8 mouse cellular contexts compared by ENCODE assay signal in genomic region chr9:46119943-46120441, GRCm38 (mm10).
DNase-seq lines count a peak whose midpoint lies in the region; ATAC-seq and TF ChIP-seq lines count a peak whose summit lies in the region.

No protein-coding gene starts in this region.

- H3K36me3 ChIP-seq in embryonic facial prominence, embryonic 14.5 days (ENCODE audit: control insufficient read depth, insufficient read depth, low read length): peaks cover 8% of the 10 kb centered on the region; the same call in 1 of the 2 replicates
- 0 out of 2 replicates have a peak, but pooled peaks cover 3% of the 10 kb centered on the region for H3K36me3 ChIP-seq in heart, embryonic 11.5 days (ENCODE audit: control insufficient read depth, insufficient read depth, low read length)
- H3K36me3 ChIP-seq in kidney, embryonic 14.5 days (ENCODE audit: control insufficient read depth, insufficient read depth, low read length): no peaks in the 10 kb centered on the region
- peaks cover 15% of the 10 kb centered on the region for H3K36me3 ChIP-seq in liver, embryonic 12.5 days
- H3K36me3 ChIP-seq in myocyte (ENCODE audit: control insufficient read depth, insufficient read depth): no peaks in the 10 kb centered on the region

- H3K4me1 ChIP-seq in embryonic facial prominence, embryonic 14.5 days (ENCODE audit: control insufficient read depth, insufficient read depth, low read length): peaks cover 14% of the 10 kb centered on the region
- peaks cover 25% of the 10 kb centered on the region for H3K4me1 ChIP-seq in heart, embryonic 11.5 days (ENCODE audit: control insufficient read depth, insufficient read depth, low read length)
- H3K4me1 ChIP-seq in kidney, embryonic 14.5 days (ENCODE audit: control insufficient read depth, insufficient read depth, low read length): peaks cover 24% of the 10 kb centered on the region
- H3K4me1 ChIP-seq in liver, embryonic 12.5 days: peaks cover 43% of the 10 kb centered on the region

- 4% methylated on average over 6 of the region's 6 CpGs for WGBS in embryonic facial prominence, embryonic 14.5 days
- WGBS in heart, embryonic 11.5 days (ENCODE audit: insufficient replicate concordance): 3% methylated on average over 6 of the region's 6 CpGs
- WGBS in kidney, embryonic 14.5 days: 8% methylated on average over 6 of the region's 6 CpGs
- 10% methylated on average over 6 of the region's 6 CpGs for WGBS in liver, embryonic 12.5 days (ENCODE audit: insufficient replicate concordance)

- no peaks in the 10 kb centered on the region for H3K27me3 ChIP-seq in embryonic facial prominence, embryonic 14.5 days (replicated peaks; ENCODE audit: control insufficient read depth, insufficient read depth, low read length)
- no peaks in the 10 kb centered on the region; the same call in none of the 2 replicates for H3K27me3 ChIP-seq in heart, embryonic 11.5 days (ENCODE audit: control insufficient read depth, insufficient read depth, low read length)
- H3K27me3 ChIP-seq in kidney, embryonic 14.5 days (ENCODE audit: control insufficient read depth, insufficient read depth, low read length): no peaks in the 10 kb centered on the region
- no peaks in the 10 kb centered on the region for H3K27me3 ChIP-seq in liver, embryonic 12.5 days (replicated peaks)
- H3K27me3 ChIP-seq in myocyte (ENCODE audit: control insufficient read depth, insufficient read depth, insufficient read length): no peaks in the 10 kb centered on the region

- peaks cover 19% of the 10 kb centered on the region for H3K79me2 ChIP-seq in myocyte (ENCODE audit: control insufficient read depth, insufficient read depth)

- H3K4me3 ChIP-seq in embryonic facial prominence, embryonic 14.5 days (ENCODE audit: low read depth, low read length): no peak overlapping the region
- no peak overlapping the region for H3K4me3 ChIP-seq in heart, embryonic 11.5 days (ENCODE audit: low read depth, low read length)
- no peak overlapping the region for H3K4me3 ChIP-seq in kidney, embryonic 14.5 days (ENCODE audit: low read length)
- H3K4me3 ChIP-seq in liver, embryonic 12.5 days: no peak overlapping the region
- no peak overlapping the region for H3K4me3 ChIP-seq in myocyte

- no peak overlapping the region for H3K9ac ChIP-seq in embryonic facial prominence, embryonic 14.5 days (ENCODE audit: low read depth, low read length)
- H3K9ac ChIP-seq in heart, embryonic 11.5 days (ENCODE audit: low read depth, low read length): no peak overlapping the region
- H3K9ac ChIP-seq in kidney, embryonic 14.5 days (ENCODE audit: low read depth, low read length): no peak overlapping the region
- H3K9ac ChIP-seq in liver, embryonic 12.5 days: no peak overlapping the region

- H3K4me2 ChIP-seq in embryonic facial prominence, embryonic 14.5 days (ENCODE audit: low read depth, low read length): no peak overlapping the region
- H3K4me2 ChIP-seq in heart, embryonic 11.5 days: 0 out of 2 replicates have a peak overlapping the region, but pooled peaks have one; percentile 3
- H3K4me2 ChIP-seq in kidney, embryonic 14.5 days (replicated peaks; ENCODE audit: low read depth, low read length): no peak overlapping the region
- H3K4me2 ChIP-seq in liver, embryonic 12.5 days: no peak overlapping the region
- H3K4me2 ChIP-seq in myocyte (ENCODE audit: low read depth): peak overlapping the region; percentile 75

- peak; percentile 94 for DNase-seq in 416B (ENCODE audit: low read depth)
- DNase-seq in adrenal gland, postnatal 10 days: peak; percentile 90
- DNase-seq in embryonic facial prominence, embryonic 14.5 days (ENCODE audit: low spot score): peak; percentile 96
- DNase-seq in testis, postnatal 14 days (ENCODE audit: low spot score): peak; percentile 56

- no peak for TF ChIP-seq POLR2A in myocyte (IDR thresholded peaks at IDR 0.05; ENCODE audit: insufficient read length, low read depth)

- peak overlapping the region; percentile 70 for H3K27ac ChIP-seq in embryonic facial prominence, embryonic 14.5 days (replicated peaks; ENCODE audit: low read depth, low read length)
- peak overlapping the region; percentile 62 for H3K27ac ChIP-seq in heart, embryonic 11.5 days (ENCODE audit: low read depth, low read length)
- peak overlapping the region; percentile 73 for H3K27ac ChIP-seq in kidney, embryonic 14.5 days (ENCODE audit: low read depth, low read length)
- peak overlapping the region; percentile 53 for H3K27ac ChIP-seq in liver, embryonic 12.5 days

- peaks cover 6% of the 10 kb centered on the region; the same call in 1 of the 2 replicates for H3K9me3 ChIP-seq in embryonic facial prominence, embryonic 14.5 days (ENCODE audit: control insufficient read depth, low read length)
- peaks cover 2% of the 10 kb centered on the region; the same call in 1 of the 2 replicates for H3K9me3 ChIP-seq in heart, embryonic 11.5 days (replicated peaks; ENCODE audit: control insufficient read depth, low read length)
- H3K9me3 ChIP-seq in kidney, embryonic 14.5 days (ENCODE audit: control insufficient read depth, low read length): no peaks in the 10 kb centered on the region
- 0 out of 2 replicates have a peak, but pooled peaks cover 4% of the 10 kb centered on the region for H3K9me3 ChIP-seq in liver, embryonic 12.5 days (replicated peaks)

- H3ac ChIP-seq in myocyte (ENCODE audit: control insufficient read depth, insufficient read length): no peak overlapping the region

- ATAC-seq in embryonic facial prominence, embryonic 14.5 days (ENCODE audit: low read depth): peak; percentile 96
- ATAC-seq in heart, embryonic 11.5 days (replicated peaks; ENCODE audit: insufficient number of reproducible peaks, low FRiP score, low TSS enrichment): peak; percentile 88
- ATAC-seq in kidney, embryonic 14.5 days (ENCODE audit: low FRiP score, low TSS enrichment): peak; percentile 86
- peak; percentile 81 for ATAC-seq in liver, embryonic 12.5 days

TF ChIP-seq in myocyte, 11 proteins besides CTCF, POLR2A, EP300 and RAD21:
- TF ChIP-seq TCF12 (IDR thresholded peaks at IDR 0.05; ENCODE audit: insufficient read depth, poor library complexity, severe bottlenecking) (peak; percentile 5), MAX (IDR thresholded peaks at IDR 0.05; ENCODE audit: low read depth) (no peak), MYOD1 (IDR thresholded peaks at IDR 0.05; ENCODE audit: control insufficient read depth in 1 of 3, insufficient read length in 2 of 3, low read depth in 2 of 3) (peak in 1 of 3 experiments; percentile 51), MYOG (IDR thresholded peaks at IDR 0.05; ENCODE audit: control insufficient read depth in 1 of 3, insufficient read depth in 1 of 3, insufficient read length in 2 of 3, low read depth in 2 of 3) (peak in 1 of 3 experiments; percentile 52)

Comparison
In these comparisons a context has a peak if more than half of its experiments do, and no peak if none do; other contexts are left out.
1. H3K4me2 ChIP-seq: peak in heart, embryonic 11.5 days (single experiment) and myocyte (single experiment); none in embryonic facial prominence, embryonic 14.5 days (single experiment), kidney, embryonic 14.5 days (single experiment) and liver, embryonic 12.5 days (single experiment).
2. Peak in every context shown above with its lines, with median percentiles within 50 percentile points of each other: DNase-seq, ATAC-seq and H3K27ac ChIP-seq.